Mouse (Mus musculus): ENCODE measurements around the gene Rcor3. TPM values are rescaled to one million over a fixed set of nuclear protein-coding genes. Genes with fewer than 3 reads are reported as not detected.

The Rcor3 gene
- polyA plus RNA-seq, 1 experiment from 2014 or later: 16.9 TPM

- no peak overlapping the region for H3K27ac ChIP-seq (replicated peaks)
- peaks cover 37% of the 10 kb centered on the region for H3K36me3 ChIP-seq (ENCODE audit: control insufficient read depth, insufficient read depth, low read length)
- DNase-seq (ENCODE audit: low spot score) (no peak), ATAC-seq (ENCODE audit: low FRiP score, low TSS enrichment) (no peak)
- H3K27me3 ChIP-seq (ENCODE audit: control insufficient read depth, insufficient read depth, low read length): no peaks in the 10 kb centered on the region
- 0 out of 2 replicates have a peak, but pooled peaks cover 3% of the 10 kb centered on the region for H3K4me1 ChIP-seq (replicated peaks; ENCODE audit: control insufficient read depth, insufficient read depth)
- H3K4me3 ChIP-seq (ENCODE audit: low read depth, low read length): no peak overlapping the region
- H3K9me3 ChIP-seq (ENCODE audit: control insufficient read depth, low read length): no peaks in the 10 kb centered on the region
- TF ChIP-seq CTCF (IDR thresholded peaks at IDR 0.05; ENCODE audit: low read depth) (no peak), EP300 (optimal IDR thresholded peaks at IDR 0.05) (no peak)
- no peak overlapping the region for H3K9ac ChIP-seq (ENCODE audit: low read length)
- H3K4me2 ChIP-seq (replicated peaks; ENCODE audit: low read depth): no peak overlapping the region
- 89% methylated on average over 14 of the region's 14 CpGs for WGBS
Observed at GRCm38 (mm10) chr1:192062682-192063081, 75.2 kb downstream of the Rcor3 start.

- TF ChIP-seq EP300 (optimal IDR thresholded peaks at IDR 0.05) (no peak), CTCF (IDR thresholded peaks at IDR 0.05; ENCODE audit: low read depth) (no peak)
- Histone ChIP-seq H3K4me2 (replicated peaks; ENCODE audit: low read depth) (no peak overlapping the region), H3K9me3 (ENCODE audit: control insufficient read depth, low read length) (no peaks in the 10 kb centered on the region), H3K27me3 (ENCODE audit: control insufficient read depth, insufficient read depth, low read length) (no peaks in the 10 kb centered on the region), H3K27ac (replicated peaks) (0 out of 2 replicates have a peak overlapping the region, but pooled peaks have one; percentile 36), H3K36me3 (ENCODE audit: control insufficient read depth, insufficient read depth, low read length) (peaks cover 39% of the 10 kb centered on the region), H3K4me3 (ENCODE audit: low read depth, low read length) (no peak overlapping the region), H3K9ac (ENCODE audit: low read length) (no peak overlapping the region), H3K4me1 (replicated peaks; ENCODE audit: control insufficient read depth, insufficient read depth) (0 out of 2 replicates have a peak, but pooled peaks cover 3% of the 10 kb centered on the region)
- 13% methylated on average over 4 of the region's 4 CpGs for WGBS
- ATAC-seq (ENCODE audit: low FRiP score, low TSS enrichment): peak; percentile 92
- DNase-seq (ENCODE audit: low spot score): peak; percentile 52
Observed at GRCm38 (mm10) chr1:192061666-192062306, 76.1 kb downstream of the Rcor3 start.

- H3K36me3 ChIP-seq (ENCODE audit: control insufficient read depth, insufficient read depth, low read length): peaks cover 19% of the 10 kb centered on the region
- DNase-seq (ENCODE audit: low spot score): no peak
Observed at GRCm38 (mm10) chr1:192058911-192059310, 79.0 kb downstream of the Rcor3 start.

GRCm38 (mm10) chr1:192053726-192054125 is 84.1 kb downstream of the Rcor3 start:
- H3K9me3 ChIP-seq (ENCODE audit: control insufficient read depth, low read length): no peaks in the 10 kb centered on the region
- H3K27ac ChIP-seq (replicated peaks): no peak overlapping the region
- peaks cover 13% of the 10 kb centered on the region for H3K36me3 ChIP-seq (ENCODE audit: control insufficient read depth, insufficient read depth, low read length)
- no peaks in the 10 kb centered on the region for H3K4me1 ChIP-seq (replicated peaks; ENCODE audit: control insufficient read depth, insufficient read depth)
- ATAC-seq (ENCODE audit: low FRiP score, low TSS enrichment) (no peak), DNase-seq (ENCODE audit: low spot score) (no peak)
- 47% methylated on average over 3 of the region's 3 CpGs for WGBS
- H3K27me3 ChIP-seq (ENCODE audit: control insufficient read depth, insufficient read depth, low read length): no peaks in the 10 kb centered on the region
- no peak overlapping the region for H3K4me3 ChIP-seq (ENCODE audit: low read depth, low read length)
- H3K9ac ChIP-seq (ENCODE audit: low read length): no peak overlapping the region
- no peak overlapping the region for H3K4me2 ChIP-seq (replicated peaks; ENCODE audit: low read depth)
- no peak for TF ChIP-seq EP300 (optimal IDR thresholded peaks at IDR 0.05)
- TF ChIP-seq CTCF (IDR thresholded peaks at IDR 0.05; ENCODE audit: low read depth): no peak

More at GRCm38 (mm10) chr1:192058911-192059310, 79.0 kb downstream of the Rcor3 start:
- 77% methylated on average over 10 of the region's 10 CpGs for WGBS
- no peaks in the 10 kb centered on the region for H3K27me3 ChIP-seq (ENCODE audit: control insufficient read depth, insufficient read depth, low read length)
- no peak overlapping the region for H3K4me3 ChIP-seq (ENCODE audit: low read depth, low read length)
- no peak overlapping the region for H3K9ac ChIP-seq (ENCODE audit: low read length)
- no peak overlapping the region for H3K27ac ChIP-seq (replicated peaks)
- no peaks in the 10 kb centered on the region for H3K9me3 ChIP-seq (ENCODE audit: control insufficient read depth, low read length)
- H3K4me2 ChIP-seq (replicated peaks; ENCODE audit: low read depth): no peak overlapping the region
- 0 out of 2 replicates have a peak, but pooled peaks cover 3% of the 10 kb centered on the region for H3K4me1 ChIP-seq (replicated peaks; ENCODE audit: control insufficient read depth, insufficient read depth)
- TF ChIP-seq CTCF (IDR thresholded peaks at IDR 0.05; ENCODE audit: low read depth) (no peak), EP300 (optimal IDR thresholded peaks at IDR 0.05) (no peak)
- peak; percentile 19; the same call in 1 of the 2 replicates for ATAC-seq (ENCODE audit: low FRiP score, low TSS enrichment)

GRCm38 (mm10) chr1:192052986-192053385 is 84.9 kb downstream of the Rcor3 start:
- 75% methylated on average over 5 of the region's 5 CpGs for WGBS
- DNase-seq (ENCODE audit: low spot score) (no peak), ATAC-seq (ENCODE audit: low FRiP score, low TSS enrichment) (no peak)
- Histone ChIP-seq H3K9ac (ENCODE audit: low read length) (no peak overlapping the region), H3K4me1 (replicated peaks; ENCODE audit: control insufficient read depth, insufficient read depth) (no peaks in the 10 kb centered on the region), H3K4me3 (ENCODE audit: low read depth, low read length) (no peak overlapping the region), H3K9me3 (ENCODE audit: control insufficient read depth, low read length) (no peaks in the 10 kb centered on the region), H3K27ac (replicated peaks) (no peak overlapping the region), H3K27me3 (ENCODE audit: control insufficient read depth, insufficient read depth, low read length) (no peaks in the 10 kb centered on the region), H3K36me3 (ENCODE audit: control insufficient read depth, insufficient read depth, low read length) (peaks cover 7% of the 10 kb centered on the region), H3K4me2 (replicated peaks; ENCODE audit: low read depth) (no peak overlapping the region)
- TF ChIP-seq EP300 (optimal IDR thresholded peaks at IDR 0.05): no peak
- TF ChIP-seq CTCF (IDR thresholded peaks at IDR 0.05; ENCODE audit: low read depth): no peak

- H3K4me1 ChIP-seq (replicated peaks; ENCODE audit: control insufficient read depth, insufficient read depth): no peaks in the 10 kb centered on the region
Observed at GRCm38 (mm10) chr1:192052461-192052860, 85.4 kb downstream of the Rcor3 start.

More at GRCm38 (mm10) chr1:192052461-192052860, 85.4 kb downstream of the Rcor3 start:
- Histone ChIP-seq H3K36me3 (ENCODE audit: control insufficient read depth, insufficient read depth, low read length) (peaks cover 7% of the 10 kb centered on the region), H3K9ac (ENCODE audit: low read length) (no peak overlapping the region), H3K4me3 (ENCODE audit: low read depth, low read length) (no peak overlapping the region), H3K27ac (replicated peaks) (no peak overlapping the region), H3K9me3 (ENCODE audit: control insufficient read depth, low read length) (no peaks in the 10 kb centered on the region), H3K27me3 (ENCODE audit: control insufficient read depth, insufficient read depth, low read length) (no peaks in the 10 kb centered on the region), H3K4me2 (replicated peaks; ENCODE audit: low read depth) (no peak overlapping the region)
- DNase-seq (ENCODE audit: low spot score) (no peak), ATAC-seq (ENCODE audit: low FRiP score, low TSS enrichment) (no peak)
- no peak for TF ChIP-seq EP300 (optimal IDR thresholded peaks at IDR 0.05)
- WGBS: 77% methylated on average over 8 of the region's 8 CpGs

Other genes with a start within 250 kb of the Rcor3 start
- 5.4 and 5.5 TPM in 2 replicates for gene Slc30a1, start 231.3 kb downstream of the Rcor3 start, polyA plus RNA-seq (2015; fragmentation: Nextera tagmentation; extraction: Ambion mirVana)
- 0.12 and 0.18 TPM in 2 replicates for gene Rd3, start 160.7 kb downstream of the Rcor3 start, polyA plus RNA-seq (2015; fragmentation: Nextera tagmentation; extraction: Ambion mirVana)
- gene Traf5, start 45.5 kb downstream of the Rcor3 start, polyA plus RNA-seq (2015; fragmentation: Nextera tagmentation; extraction: Ambion mirVana): 16.6 and 17.7 TPM in 2 replicates
- gene Kcnh1, start 52.7 kb upstream of the Rcor3 start, polyA plus RNA-seq (2015; fragmentation: Nextera tagmentation; extraction: Ambion mirVana): 0.22 and 0.27 TPM in 2 replicates

Data from stomach, postnatal 0 days (tissue).